Mouse (Mus musculus) intestine, embryonic 16.5 days (tissue): ENCODE data around the gene Olfr952. TPM values are rescaled to one million over a fixed set of nuclear protein-coding genes. Genes with fewer than 3 reads are reported as not detected.

Experiments used
- ATAC-seq: fragments of 200-750 bp; cut with Nextera tagmentation; 2 replicates; pipeline ENCODE4 v1.8.0; 2017; ENCODE audit warnings: moderate TSS enrichment, moderate library complexity
- H3K27ac ChIP-seq: fragments of 300-500 bp; sonication (generic); 2 replicates; pipeline ENCODE4 v1.5.1; 2014; ENCODE audit warnings: mild to moderate bottlenecking, low read length
- H3K27me3 ChIP-seq: fragments of 300-500 bp; sonication (generic); replicated peaks from 2 replicates; pipeline ENCODE4 v1.6.1; 2014; ENCODE audit warnings: low read length, control low read depth, mixed read lengths; ENCODE audit not compliant: control insufficient read depth, insufficient read depth
- H3K36me3 ChIP-seq: fragments of 300-500 bp; sonication (generic); 2 replicates; pipeline ENCODE4 v1.6.1; 2014; ENCODE audit warnings: low read length, control low read depth; ENCODE audit not compliant: control insufficient read depth, insufficient read depth
- H3K4me1 ChIP-seq: fragments of 300-500 bp; sonication (generic); 2 replicates; pipeline ENCODE4 v1.6.1; 2014; ENCODE audit warnings: low read length, control low read depth, mixed read lengths; ENCODE audit not compliant: control insufficient read depth, insufficient read depth
- H3K4me2 ChIP-seq: fragments of 300-500 bp; sonication (generic); 2 replicates; pipeline ENCODE4 v1.6.1; 2014; ENCODE audit warnings: low read depth, low read length, control low read depth
- H3K4me3 ChIP-seq: fragments of 300-500 bp; sonication (generic); 2 replicates; pipeline ENCODE4 v1.5.1; 2014; ENCODE audit warnings: mild to moderate bottlenecking, low read length
- H3K9ac ChIP-seq: fragments of 300-500 bp; sonication (generic); 2 replicates; pipeline ENCODE4 v1.6.1; 2014; ENCODE audit warnings: low read depth, low read length
- H3K9me3 ChIP-seq: fragments of 300-500 bp; sonication (generic); 2 replicates; pipeline ENCODE4 v1.6.1; 2016; ENCODE audit warnings: low read length, control low read depth; ENCODE audit not compliant: control insufficient read depth
- WGBS: fragments of 180-500 bp; shearing (Covaris S2); extraction: QIAGEN DNeasy Blood & Tissue Kit; methylation state at CpG from one replicate; pipeline ENCODE4 v1.1.7; 2014; 5-methylcytosine and 5-hydroxymethylcytosine counted together
- polyA plus RNA-seq: library from polyadenylated mRNA; unstranded; fragments of >200 nt; fragmentation: Nextera tagmentation; extraction: Ambion mirVana; gene quantifications from 2 replicates; pipeline ENCODE4 v1.2.1, GENCODE M21; 2015

Gene Olfr952
- not detected in 2 replicates for polyA plus RNA-seq

DNA sequence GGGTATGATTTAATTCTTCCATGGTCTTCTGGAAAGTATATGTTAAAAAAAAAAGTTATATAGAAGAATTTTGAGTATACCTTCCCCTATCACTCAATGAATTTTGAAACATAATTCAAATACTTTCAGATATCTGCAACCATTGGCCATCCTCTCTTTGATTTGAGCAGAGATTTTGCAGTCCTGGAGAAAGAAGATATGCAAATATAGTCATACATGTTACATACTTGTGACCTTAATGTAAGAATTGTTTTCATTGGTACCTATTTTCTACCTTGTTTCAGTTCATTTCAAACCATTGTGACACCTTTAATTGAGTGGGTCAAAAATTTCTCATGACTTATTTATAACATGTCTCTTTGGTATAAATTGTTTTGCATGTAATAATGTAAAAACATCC lies at the start of gene Olfr952:
TSS of gene Olfr952 (minus strand) at position 101 of the 400 bp plus-strand sequence.
- H3K36me3 ChIP-seq, result no peaks in the 10 kb centered on the region
- no peak within 1 kb of the TSS for H3K9ac ChIP-seq
- no peaks in the 10 kb centered on the region for H3K9me3 ChIP-seq
- H3K27me3 ChIP-seq, result no peaks in the 10 kb centered on the region
- no peak within 1 kb of the TSS for H3K4me2 ChIP-seq
- no peak within 1 kb of the TSS for H3K27ac ChIP-seq
- no peak within 1 kb of the TSS for H3K4me3 ChIP-seq
- H3K4me1 ChIP-seq, result no peaks in the 10 kb centered on the region
- no peak for ATAC-seq

DNA sequence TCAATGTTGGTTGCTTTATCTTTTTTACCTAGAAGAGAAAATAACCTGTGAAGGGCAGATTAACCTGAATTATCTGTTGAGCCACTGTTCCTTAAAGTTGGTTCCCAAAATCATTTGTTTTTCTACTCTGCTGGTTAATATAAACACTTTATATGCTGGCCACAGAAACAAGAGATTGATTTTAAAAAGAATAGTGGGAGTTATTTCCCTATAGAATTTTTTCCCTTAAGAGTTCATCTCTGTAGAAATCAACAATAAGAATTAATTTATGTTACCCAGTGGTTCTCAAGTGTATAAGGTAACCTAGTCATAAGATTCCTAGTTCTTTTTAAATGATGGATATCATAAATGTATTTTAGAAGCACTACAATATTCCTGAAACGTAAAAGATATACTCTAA lies 44.9 kb upstream of the Olfr952 start, which contains the start of gene Olfr955:
TSS of gene Olfr955 (minus strand) at position 101 of the 400 bp plus-strand sequence.
- no peak within 1 kb of the TSS for H3K4me3 ChIP-seq

DNA sequence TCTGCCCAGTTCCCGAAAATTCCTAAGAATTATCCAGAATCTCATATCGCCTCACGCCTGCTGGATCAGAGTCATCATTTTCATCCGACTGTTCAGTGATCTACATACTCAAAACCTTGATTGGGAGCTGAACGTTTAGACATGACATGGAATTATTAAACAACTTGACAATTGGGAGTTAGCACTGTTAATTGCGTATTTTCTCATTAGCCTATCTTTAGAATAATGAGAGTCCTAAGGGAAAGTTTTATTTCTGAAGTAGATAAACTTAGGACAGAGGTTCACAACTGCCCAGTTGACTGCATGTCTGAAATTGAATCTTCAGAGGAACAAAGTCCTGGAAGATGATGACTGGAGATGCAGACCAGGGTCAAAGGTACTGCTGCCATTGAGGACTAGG lies 29.5 kb upstream of the Olfr952 start, which contains the start of gene Olfr954:
TSS of gene Olfr954 (plus strand) at position 301 of the 400 bp plus-strand sequence.
- Histone ChIP-seq H3K4me3 (no peak within 1 kb of the TSS), H3K27ac (no peak within 1 kb of the TSS), H3K9me3 (no peaks in the 10 kb centered on the region), H3K4me1 (no peaks in the 10 kb centered on the region), H3K27me3 (no peaks in the 10 kb centered on the region), H3K36me3 (no peaks in the 10 kb centered on the region), H3K4me2 (no peak within 1 kb of the TSS), H3K9ac (no peak within 1 kb of the TSS)
- 85% methylated on average over 6 of the region's 6 CpGs for whole genome bisulfite sequencing
- no peak for ATAC-seq

More for the DNA sequence above, 44.9 kb upstream of the Olfr952 start, which contains the start of gene Olfr955:
- Histone ChIP-seq H3K4me2 (no peak within 1 kb of the TSS), H3K27me3 (no peaks in the 10 kb centered on the region), H3K27ac (no peak within 1 kb of the TSS), H3K9ac (no peak within 1 kb of the TSS), H3K36me3 (no peaks in the 10 kb centered on the region), H3K9me3 (no peaks in the 10 kb centered on the region), H3K4me1 (no peaks in the 10 kb centered on the region)
- no peak for ATAC-seq
- 54% methylated on average over 1 of the region's 1 CpGs for WGBS

DNA sequence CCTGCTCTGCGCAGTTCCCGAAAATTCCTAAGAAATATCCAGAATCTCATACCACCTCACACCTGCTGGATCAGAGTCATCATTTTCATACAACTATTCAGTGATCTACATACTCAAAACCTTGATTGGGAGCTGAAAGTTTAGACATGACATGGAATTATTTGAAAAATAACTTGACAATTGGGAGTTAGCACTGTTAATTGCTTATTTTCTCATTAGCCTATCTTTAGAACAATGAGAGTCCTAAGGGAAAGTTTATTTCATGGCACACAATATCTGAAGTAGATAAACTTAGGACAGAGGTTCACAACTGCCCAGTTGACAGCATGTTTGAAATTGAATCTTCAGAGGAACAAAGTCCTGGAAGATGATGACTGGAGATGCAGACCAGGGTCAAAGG lies 39.8 kb downstream of the Olfr952 start, which contains the start of gene Olfr951:
TSS of gene Olfr951 (plus strand) at position 301 of the 400 bp plus-strand sequence.
- no peak for ATAC-seq
- Histone ChIP-seq H3K9me3 (no peaks in the 10 kb centered on the region), H3K4me1 (no peaks in the 10 kb centered on the region), H3K4me2 (no peak within 1 kb of the TSS), H3K27me3 (no peaks in the 10 kb centered on the region), H3K36me3 (no peaks in the 10 kb centered on the region), H3K9ac (no peak within 1 kb of the TSS), H3K4me3 (no peak within 1 kb of the TSS), H3K27ac (no peak within 1 kb of the TSS)
- 92% methylated on average over 2 of the region's 2 CpGs for WGBS

Other genes starting within 250 kb of the Olfr952 start
- not detected in 2 replicates for gene Olfr944, start 225.2 kb downstream of the Olfr952 start, polyA plus RNA-seq
- not detected in 2 replicates for gene Olfr1537, start 177.2 kb downstream of the Olfr952 start, polyA plus RNA-seq
- not detected in 2 replicates for gene Olfr945, start 150.3 kb downstream of the Olfr952 start, polyA plus RNA-seq
- not detected in 2 replicates for gene Olfr948, start 101.1 kb downstream of the Olfr952 start, polyA plus RNA-seq
- gene Olfr951, start 39.7 kb downstream of the Olfr952 start, polyA plus RNA-seq, result not detected in 2 replicates
- gene Olfr954, start 29.6 kb upstream of the Olfr952 start, polyA plus RNA-seq, result not detected in 2 replicates
- gene Olfr955, start 44.8 kb upstream of the Olfr952 start, polyA plus RNA-seq, result not detected in 2 replicates
- gene Olfr44, start 66.8 kb upstream of the Olfr952 start, polyA plus RNA-seq, result not detected in 2 replicates
- not detected in 2 replicates for gene Olfr957, start 88.7 kb upstream of the Olfr952 start, polyA plus RNA-seq
- not detected in 2 replicates for gene Olfr958, start 126.9 kb upstream of the Olfr952 start, polyA plus RNA-seq
- gene Olfr959, start 148.4 kb upstream of the Olfr952 start, polyA plus RNA-seq, result not detected in 2 replicates
- gene AW551984, start 177.3 kb upstream of the Olfr952 start, polyA plus RNA-seq, result 16.0 and 18.1 TPM in 2 replicates
- gene Olfr148, start 183.5 kb upstream of the Olfr952 start, polyA plus RNA-seq, result not detected in 2 replicates
- not detected in 2 replicates for gene Olfr960, start 194.2 kb upstream of the Olfr952 start, polyA plus RNA-seq
- gene Olfr961, start 217.9 kb upstream of the Olfr952 start, polyA plus RNA-seq, result not detected in 2 replicates
- gene Olfr963, start 240.1 kb upstream of the Olfr952 start, polyA plus RNA-seq, result not detected in 2 replicates